Mouse (Mus musculus) heart, embryonic 14.5 days (tissue): Measurements from ENCODE around the gene Atp6v1e2. TPM values are rescaled to one million over a fixed set of nuclear protein-coding genes. Genes with fewer than 3 reads are reported as not detected.
A peak's percentile ranks its signal among the peaks of the same experiment; 100 is the strongest.

Experiments
- ATAC-seq: fragments of 200-750 bp; cut with Nextera tagmentation; 2 replicates; pipeline ENCODE4 v1.8.0; 2017; ENCODE audit warnings: low read depth, moderate TSS enrichment; ENCODE audit not compliant: insufficient number of reproducible peaks, insufficient read depth, low FRiP score
- H3K27ac ChIP-seq, 2 experiments: fragments of 200-500 bp in 1 of 2; fragments of 300-500 bp in 1 of 2; sonication (generic) in 1 of 2; replicated peaks in 1 of 2; 2 replicates each; pipeline ENCODE4 v1.5.1; 2012 to 2014; ENCODE audit warnings: low read depth in 2 of 2, low read length in 2 of 2, control low read depth in 1 of 2, mild to moderate bottlenecking in 1 of 2, mixed read lengths in 1 of 2; ENCODE audit not compliant: control insufficient read depth in 1 of 2, insufficient read depth in 1 of 2
- H3K27me3 ChIP-seq: fragments of 300-500 bp; sonication (generic); 2 replicates; pipeline ENCODE4 v1.6.1; 2014; ENCODE audit warnings: mild to moderate bottlenecking, low read length, control low read depth; ENCODE audit not compliant: control insufficient read depth, insufficient read depth
- H3K36me3 ChIP-seq: fragments of 300-500 bp; sonication (generic); 2 replicates; pipeline ENCODE4 v1.6.1; 2014; ENCODE audit warnings: mild to moderate bottlenecking, control low read depth, low read length, mixed read lengths; ENCODE audit not compliant: control insufficient read depth, insufficient read depth
- H3K4me1 ChIP-seq, 2 experiments: fragments of 200-500 bp in 1 of 2; fragments of 300-500 bp in 1 of 2; sonication (generic) in 1 of 2; 2 replicates each; pipeline ENCODE4 v1.6.1; 2012 to 2014; ENCODE audit warnings: low read length in 2 of 2, control low read depth in 1 of 2, mixed read lengths in 1 of 2; ENCODE audit not compliant: control insufficient read depth in 2 of 2, insufficient read depth in 2 of 2
- H3K4me2 ChIP-seq: fragments of 300-500 bp; sonication (generic); 2 replicates; pipeline ENCODE4 v1.6.1; 2014; ENCODE audit warnings: mild to moderate bottlenecking, low read length
- H3K4me3 ChIP-seq, 2 experiments: fragments of 200-500 bp in 1 of 2; fragments of 300-500 bp in 1 of 2; sonication (generic) in 1 of 2; 2 replicates each; pipeline ENCODE4 v1.5.1; 2012 to 2014; ENCODE audit warnings: low read length in 2 of 2, mild to moderate bottlenecking in 2 of 2, control low read depth in 1 of 2, low read depth in 1 of 2, moderate library complexity in 1 of 2; ENCODE audit not compliant: control insufficient read depth in 1 of 2, insufficient read depth in 1 of 2
- H3K9ac ChIP-seq: fragments of 300-500 bp; sonication (generic); 2 replicates; pipeline ENCODE4 v1.6.1; 2014; ENCODE audit warnings: mild to moderate bottlenecking, low read length
- H3K9me3 ChIP-seq: fragments of 300-500 bp; sonication (generic); 2 replicates; pipeline ENCODE4 v1.6.1; 2016; ENCODE audit warnings: low read length, control low read depth; ENCODE audit not compliant: control insufficient read depth
- WGBS: fragments of 180-500 bp; shearing (Covaris S2); extraction: QIAGEN DNeasy Blood & Tissue Kit; methylation state at CpG from one replicate; pipeline ENCODE4 v1.1.7; 2014; 5-methylcytosine and 5-hydroxymethylcytosine counted together
- polyA plus RNA-seq: library from polyadenylated mRNA; unstranded; fragments of >200 nt; fragmentation: Nextera tagmentation; extraction: Ambion mirVana; gene quantifications from 2 replicates; pipeline ENCODE4 v1.2.1, GENCODE M21; 2014

Atp6v1e2 gene
- polyA plus RNA-seq, 1 experiment from 2014 or later, result not detected

DNA sequence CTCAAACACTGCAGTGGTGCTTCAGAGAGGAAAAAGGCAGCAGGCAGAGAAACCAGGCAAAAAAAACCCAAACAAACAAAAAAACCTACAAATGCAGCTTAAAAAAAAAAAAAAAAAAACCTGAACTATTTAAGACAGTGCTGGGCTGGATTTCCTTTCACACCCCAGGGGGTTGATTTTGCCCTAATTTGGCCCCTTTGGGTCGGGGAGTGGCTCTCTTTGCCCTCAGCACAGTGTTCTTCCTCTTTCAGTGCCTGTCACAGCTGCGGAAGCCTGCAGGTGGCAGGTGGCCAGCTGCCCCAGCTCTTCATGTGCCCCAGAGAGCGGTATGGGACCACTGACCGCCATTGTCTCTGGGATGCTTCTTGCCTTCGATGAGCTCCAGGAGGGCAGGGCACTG is 21.9 kb upstream of the Atp6v1e2 start:
- no peaks in the 10 kb centered on the region for H3K9me3 ChIP-seq
- H3K27ac ChIP-seq, result peak overlapping the region in 1 of 2 experiments; percentile 96; a peak in 1 of 4 replicates
- no peaks in the 10 kb centered on the region for H3K27me3 ChIP-seq
- ATAC-seq, result no peak
- H3K4me3 ChIP-seq, result no peak overlapping the region
- H3K4me1 ChIP-seq, result peaks cover 31 to 50% of the 10 kb centered on the region in 2 experiments
- WGBS, result 73% methylated on average over 5 of the region's 5 CpGs
- H3K9ac ChIP-seq, result no peak overlapping the region
- peaks cover 69% of the 10 kb centered on the region for H3K36me3 ChIP-seq
- H3K4me2 ChIP-seq, result no peak overlapping the region

- Histone ChIP-seq H3K27ac (peak overlapping the region; percentile 92 to 96), H3K4me1 (peaks cover 31 to 50% of the 10 kb centered on the region in 2 experiments), H3K9me3 (no peaks in the 10 kb centered on the region), H3K4me2 (peak overlapping the region; percentile 55), H3K4me3 (peak overlapping the region; percentile 0 to 10; a peak in 1 of 4 replicates), H3K27me3 (no peaks in the 10 kb centered on the region), H3K36me3 (peaks cover 59% of the 10 kb centered on the region), H3K9ac (peak overlapping the region; percentile 34)
- ATAC-seq, result no peak; the same call in 1 of the 2 replicates
- WGBS, result 60% methylated on average over 5 of the region's 5 CpGs
Observed at GRCm38 (mm10) chr17:86968581-86968980, 20.9 kb upstream of the Atp6v1e2 start.

DNA sequence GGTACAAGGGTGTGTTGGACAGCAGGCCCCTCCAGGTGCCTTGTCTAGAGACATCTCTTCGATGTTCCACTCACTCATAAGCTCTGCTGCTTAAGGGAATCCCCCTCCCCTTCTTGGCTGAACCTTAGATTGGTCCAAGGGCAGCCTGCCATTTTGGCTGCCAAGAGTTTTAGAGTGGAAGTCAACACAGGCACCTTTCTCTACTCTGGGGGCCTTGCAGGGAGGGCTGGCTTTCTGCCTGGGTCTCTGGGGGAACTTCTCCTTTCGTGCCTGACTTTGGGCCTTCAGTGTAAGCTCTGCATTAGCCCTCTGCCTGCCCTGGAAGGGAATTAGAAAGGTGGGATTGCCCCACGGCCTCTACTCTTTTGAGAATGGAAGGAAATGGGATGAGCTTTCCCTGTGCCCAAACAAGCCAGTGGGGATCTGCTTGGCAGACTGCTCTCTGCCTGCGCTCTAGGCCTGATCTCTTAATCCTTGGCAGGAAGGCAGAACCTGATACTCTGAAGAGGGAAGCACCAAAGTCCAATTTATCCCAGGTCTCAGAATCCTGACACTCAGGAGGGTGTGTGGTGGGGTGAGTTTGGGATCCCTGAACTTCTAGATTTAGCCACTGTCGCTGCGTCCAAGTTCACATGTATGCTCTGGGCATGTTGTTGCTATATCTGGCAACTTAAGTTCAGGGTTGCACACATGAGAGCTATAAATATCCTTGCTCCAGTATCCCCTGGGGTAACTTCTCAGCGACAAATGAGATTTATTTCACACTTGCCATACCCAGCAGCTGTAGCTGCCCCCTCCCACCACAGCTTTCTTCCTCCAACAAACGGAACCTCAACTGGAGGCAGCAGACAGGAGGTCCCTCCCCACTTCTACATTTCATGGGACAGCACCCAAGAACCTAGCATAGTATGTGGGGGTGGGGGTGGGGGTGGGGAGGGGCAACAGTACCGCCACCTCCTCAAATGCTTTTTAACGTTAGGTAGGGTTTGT is 20.1 kb upstream of the Atp6v1e2 start:
- Histone ChIP-seq H3K27ac (peak overlapping the region; percentile 92 to 96), H3K9ac (peak overlapping the region; percentile 3), H3K4me2 (peak overlapping the region; percentile 55), H3K36me3 (peaks cover 51% of the 10 kb centered on the region), H3K27me3 (no peaks in the 10 kb centered on the region), H3K4me1 (peaks cover 31 to 50% of the 10 kb centered on the region in 2 experiments), H3K4me3 (peak overlapping the region; percentile 0 to 10; a peak in 1 of 4 replicates), H3K9me3 (no peaks in the 10 kb centered on the region)
- ATAC-seq, result no peak
- WGBS, result 51% methylated on average over 10 of the region's 10 CpGs

- Histone ChIP-seq H3K9me3 (no peaks in the 10 kb centered on the region), H3K27ac (peak overlapping the region; percentile 92 to 96), H3K9ac (no peak overlapping the region), H3K4me3 (no peak overlapping the region), H3K36me3 (peaks cover 44% of the 10 kb centered on the region), H3K4me2 (0 out of 2 replicates have a peak overlapping the region, but pooled peaks have one; percentile 55), H3K4me1 (peaks cover 33 to 52% of the 10 kb centered on the region in 2 experiments), H3K27me3 (no peaks in the 10 kb centered on the region)
- WGBS, result 87% methylated on average over 12 of the region's 12 CpGs
- no peak for ATAC-seq
Observed at GRCm38 (mm10) chr17:86967048-86967447, 19.4 kb upstream of the Atp6v1e2 start.

DNA sequence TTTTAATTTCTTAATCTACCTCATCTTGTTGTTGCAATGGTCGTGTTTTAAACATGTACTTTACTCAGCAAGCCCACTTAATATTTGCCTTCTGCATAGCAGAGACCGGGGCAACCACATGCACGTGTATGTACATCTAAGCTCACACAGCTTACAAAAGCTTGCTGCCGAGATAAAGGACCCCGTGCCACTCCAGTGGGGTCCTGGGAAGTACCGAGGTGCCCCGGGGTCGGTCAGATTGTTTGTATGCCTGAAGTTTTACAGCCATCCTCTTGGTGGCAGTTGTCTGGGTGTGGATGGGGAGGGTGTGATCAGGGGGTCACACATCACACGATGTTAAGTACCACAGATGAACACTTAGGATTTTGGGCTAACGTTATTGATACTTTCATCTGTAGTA is 18.3 kb upstream of the Atp6v1e2 start:
- ATAC-seq, result no peak
- Histone ChIP-seq H3K27me3 (no peaks in the 10 kb centered on the region), H3K4me1 (peaks cover 42 to 62% of the 10 kb centered on the region in 2 experiments), H3K9ac (no peak overlapping the region), H3K36me3 (peaks cover 34% of the 10 kb centered on the region), H3K27ac (no peak overlapping the region), H3K9me3 (no peaks in the 10 kb centered on the region), H3K4me3 (no peak overlapping the region), H3K4me2 (no peak overlapping the region)
- WGBS, result 73% methylated on average over 10 of the region's 10 CpGs

GRCm38 (mm10) chr17:86965121-86965520 is 17.4 kb upstream of the Atp6v1e2 start:
- peaks cover 25% of the 10 kb centered on the region for H3K36me3 ChIP-seq
- H3K4me1 ChIP-seq, result peaks cover 50 to 68% of the 10 kb centered on the region in 2 experiments
- peak overlapping the region; percentile 74 for H3K9ac ChIP-seq
- H3K4me2 ChIP-seq, result peak overlapping the region; percentile 91
- 79% methylated on average over 8 of the region's 8 CpGs for WGBS
- peak overlapping the region; percentile 87 to 97 for H3K27ac ChIP-seq
- H3K4me3 ChIP-seq, result peak overlapping the region; percentile 37 to 78
- H3K27me3 ChIP-seq, result no peaks in the 10 kb centered on the region
- ATAC-seq, result no peak
- no peaks in the 10 kb centered on the region for H3K9me3 ChIP-seq

GRCm38 (mm10) chr17:86964502-86964901 is 16.8 kb upstream of the Atp6v1e2 start:
- Histone ChIP-seq H3K9ac (peak overlapping the region; percentile 88), H3K4me3 (peak overlapping the region; percentile 78 to 99), H3K27ac (peak overlapping the region; percentile 95 to 97), H3K36me3 (peaks cover 19% of the 10 kb centered on the region), H3K4me1 (peaks cover 55 to 67% of the 10 kb centered on the region in 2 experiments), H3K4me2 (peak overlapping the region; percentile 91), H3K27me3 (no peaks in the 10 kb centered on the region), H3K9me3 (no peaks in the 10 kb centered on the region)
- under 1% methylated on average over 10 of the region's 10 CpGs for WGBS
- ATAC-seq, result peak; percentile 60
